Mouse (Mus musculus): ENCODE measurements at regions not wholly inside any gene's neighbourhood (a gene's known extent, or its start where the extent isn't known, plus 50 kb on each side); places are given as distances from the start of the nearest gene placed in this dataset.

GRCm38 (mm10) chr3:159121626-159122025 is 373.6 kb upstream of the Depdc1a start:
- intact Hi-C loops (cut with DNase I), result no loop called here
- DNase-seq (ENCODE audit: extremely low spot score in 1 of 2, low spot score in 2 of 2), result no peak
- Histone ChIP-seq H3K4me3 (no peak overlapping the region), H3K27ac (no peak overlapping the region)
- TF ChIP-seq CTCF (IDR thresholded peaks at IDR 0.05), result no peak

DNA sequence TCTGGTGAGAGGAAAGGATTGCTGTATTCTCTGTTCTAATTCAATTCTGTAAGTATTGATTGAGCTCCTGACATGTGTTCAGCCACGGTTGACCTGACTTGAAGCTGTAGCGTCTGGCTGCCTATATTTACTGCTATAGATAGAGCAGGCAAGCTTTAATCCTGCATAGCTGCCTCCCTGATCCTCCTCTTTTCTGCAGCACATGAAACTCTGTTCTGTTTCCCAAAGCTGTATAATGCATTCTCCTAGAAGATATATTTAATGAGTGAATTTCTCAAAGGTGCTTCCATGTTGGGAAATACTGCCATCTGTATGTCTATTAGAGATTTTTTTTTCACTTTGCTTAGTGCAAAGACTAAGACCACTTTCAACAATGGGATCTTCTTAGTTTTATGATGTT is 351.4 kb upstream of the Depdc1a start:
- TF ChIP-seq CTCF (IDR thresholded peaks at IDR 0.05), result peak; percentile 43
- H3K4me3 ChIP-seq, result no peak overlapping the region
- intact Hi-C loops (cut with DNase I), result loop anchor here (5.0 kb wide), 2 partner anchors 112 to 582 kb away; partner anchors contain the start of gene Lrrc7
- no peak for DNase-seq (ENCODE audit: extremely low spot score in 1 of 2, low spot score in 2 of 2)
- no peak overlapping the region for H3K27ac ChIP-seq

DNA sequence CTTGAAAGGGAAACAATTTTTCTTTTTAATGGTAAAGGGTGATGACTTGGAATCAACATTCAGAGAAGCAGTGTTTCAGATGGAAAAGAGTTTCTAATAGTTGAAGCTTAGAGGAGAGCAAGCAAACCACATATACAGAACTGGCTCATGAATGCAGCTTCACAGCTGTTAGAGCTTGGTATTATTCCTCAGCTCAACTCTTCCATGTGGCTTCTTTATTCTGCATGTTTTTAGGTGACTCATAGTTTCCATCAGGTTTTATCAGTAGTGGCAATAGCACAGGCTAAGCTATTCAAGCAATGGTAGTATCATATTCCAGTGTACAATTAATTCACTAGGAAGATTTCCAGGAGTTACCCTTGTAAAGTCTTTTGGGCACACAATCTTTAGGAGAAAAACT is 313.7 kb upstream of the Depdc1a start:
- TF ChIP-seq CTCF (IDR thresholded peaks at IDR 0.05), result no peak
- DNase-seq (ENCODE audit: extremely low spot score in 1 of 2, low spot score in 2 of 2), result no peak
- H3K4me3 ChIP-seq, result no peak overlapping the region
- no peak overlapping the region for H3K27ac ChIP-seq
- intact Hi-C loops (cut with DNase I), result no loop called here

DNA sequence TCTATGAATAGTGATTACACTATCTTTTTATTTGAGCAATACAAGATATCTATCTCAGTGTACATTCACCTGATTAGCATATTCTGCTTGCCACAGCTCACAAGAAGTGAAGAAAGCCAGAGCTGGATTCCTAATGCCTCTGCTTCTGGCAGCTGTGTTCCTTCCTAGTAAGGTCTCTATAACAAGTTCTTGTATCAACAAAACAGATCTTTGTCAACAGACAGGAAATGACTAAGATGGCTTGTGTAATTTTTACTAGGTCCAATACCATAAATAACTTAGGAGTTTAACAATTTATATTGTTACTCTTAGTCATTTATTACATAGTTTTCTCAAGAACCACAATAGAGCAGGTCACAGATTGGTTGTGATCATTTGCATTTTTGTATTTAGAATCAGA is 302.0 kb upstream of the Depdc1a start:
- no peak overlapping the region for H3K4me3 ChIP-seq
- no peak overlapping the region for H3K27ac ChIP-seq
- intact Hi-C loops (cut with DNase I), result no loop called here
- TF ChIP-seq CTCF (IDR thresholded peaks at IDR 0.05), result no peak
- DNase-seq (ENCODE audit: extremely low spot score in 1 of 2, low spot score in 2 of 2), result no peak

All from left cerebral cortex, adult 2 months (tissue).